Mouse (Mus musculus): ENCODE results near the gene Setd3.
A peak's percentile ranks its signal among the peaks of the same experiment; 100 is the strongest.

GRCm38 (mm10) chr12:108206641-108207040 is 27.5 kb upstream of the Setd3 start:
- peak; percentile 67 for TF ChIP-seq CTCF (IDR thresholded peaks at IDR 0.05; ENCODE audit: borderline replicate concordance, insufficient read depth, low read length)
- TF ChIP-seq POLR2A (IDR thresholded peaks at IDR 0.05; ENCODE audit: low read depth, low read length) = no peak
